Mouse (Mus musculus): Measurements from ENCODE around the gene Mafg. TPM values are rescaled to one million over a fixed set of nuclear protein-coding genes. Genes with fewer than 3 reads are reported as not detected.

Gene Mafg
- polyA plus RNA-seq, 1 experiment from 2014 or later = 39.9 TPM

- peak overlapping the region; percentile 84 for H3K4me3 ChIP-seq (replicated peaks; ENCODE audit: low read length)
- H3K36me3 ChIP-seq (ENCODE audit: control insufficient read depth, insufficient read depth) = peaks cover 6% of the 10 kb centered on the region; the same call in 1 of the 2 replicates
- 63% methylated on average over 4 of the region's 4 CpGs for WGBS
- peak overlapping the region; percentile 85 for H3K9ac ChIP-seq (replicated peaks; ENCODE audit: low read depth, low read length)
- H3K9me3 ChIP-seq (ENCODE audit: control insufficient read depth, low read length) = no peaks in the 10 kb centered on the region
- H3K4me1 ChIP-seq (replicated peaks; ENCODE audit: control insufficient read depth, insufficient read depth, low read length) = peaks cover 31% of the 10 kb centered on the region
- ATAC-seq = no peak
- H3K27me3 ChIP-seq (replicated peaks; ENCODE audit: control insufficient read depth, insufficient read depth, low read length) = no peaks in the 10 kb centered on the region
- peak overlapping the region; percentile 61 for H3K4me2 ChIP-seq (ENCODE audit: low read length)
- H3K27ac ChIP-seq (ENCODE audit: low read length) = no peak overlapping the region
Measured at GRCm38 (mm10) chr11:120631726-120632448, 1.5 kb downstream of the Mafg start.

GRCm38 (mm10) chr11:120630881-120631725, 2.3 kb downstream of the Mafg start:
- WGBS = 43% methylated on average over 7 of the region's 7 CpGs
- Histone ChIP-seq H3K4me3 (replicated peaks; ENCODE audit: low read length) (no peak overlapping the region), H3K27ac (ENCODE audit: low read length) (no peak overlapping the region), H3K9me3 (ENCODE audit: control insufficient read depth, low read length) (no peaks in the 10 kb centered on the region), H3K4me2 (ENCODE audit: low read length) (no peak overlapping the region), H3K36me3 (ENCODE audit: control insufficient read depth, insufficient read depth) (peaks cover 6% of the 10 kb centered on the region; the same call in 1 of the 2 replicates), H3K9ac (replicated peaks; ENCODE audit: low read depth, low read length) (no peak overlapping the region), H3K4me1 (replicated peaks; ENCODE audit: control insufficient read depth, insufficient read depth, low read length) (peaks cover 31% of the 10 kb centered on the region), H3K27me3 (replicated peaks; ENCODE audit: control insufficient read depth, insufficient read depth, low read length) (no peaks in the 10 kb centered on the region)
- no peak for ATAC-seq

DNA sequence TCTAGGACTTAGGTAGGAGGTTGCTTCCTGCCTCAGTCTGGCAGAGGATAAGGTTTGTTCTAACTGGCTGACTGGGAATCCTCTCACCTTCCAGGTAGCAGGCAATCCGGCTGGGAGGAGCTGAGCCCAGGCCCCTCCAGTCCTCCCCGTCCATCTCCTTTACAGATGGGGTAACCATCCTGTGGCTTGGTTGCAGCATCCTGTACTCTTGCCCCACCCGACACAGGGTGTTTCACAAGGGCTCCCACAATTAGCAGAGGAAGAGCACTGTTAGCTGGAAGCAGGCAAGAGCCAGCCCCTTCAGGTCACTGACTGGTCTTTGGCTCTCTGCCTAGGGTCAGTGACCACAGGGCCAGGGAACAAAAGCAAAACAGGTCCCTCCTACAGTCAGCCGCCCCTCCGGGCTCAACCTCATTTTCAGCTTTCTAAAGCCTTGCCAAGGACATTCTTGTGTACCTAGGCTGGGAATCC, 3.0 kb downstream of the Mafg start:
- H3K4me1 ChIP-seq (replicated peaks; ENCODE audit: control insufficient read depth, insufficient read depth, low read length) = peaks cover 32% of the 10 kb centered on the region
- H3K4me2 ChIP-seq (ENCODE audit: low read length) = no peak overlapping the region
- no peaks in the 10 kb centered on the region for H3K27me3 ChIP-seq (replicated peaks; ENCODE audit: control insufficient read depth, insufficient read depth, low read length)
- H3K9ac ChIP-seq (replicated peaks; ENCODE audit: low read depth, low read length) = 0 out of 2 replicates have a peak overlapping the region, but pooled peaks have one; percentile 2
- no peak for ATAC-seq
- H3K4me3 ChIP-seq (replicated peaks; ENCODE audit: low read length) = no peak overlapping the region
- H3K36me3 ChIP-seq (ENCODE audit: control insufficient read depth, insufficient read depth) = peaks cover 6% of the 10 kb centered on the region; the same call in 1 of the 2 replicates
- H3K9me3 ChIP-seq (ENCODE audit: control insufficient read depth, low read length) = no peaks in the 10 kb centered on the region
- 30% methylated on average over 5 of the region's 5 CpGs for WGBS
- no peak overlapping the region for H3K27ac ChIP-seq (ENCODE audit: low read length)

DNA sequence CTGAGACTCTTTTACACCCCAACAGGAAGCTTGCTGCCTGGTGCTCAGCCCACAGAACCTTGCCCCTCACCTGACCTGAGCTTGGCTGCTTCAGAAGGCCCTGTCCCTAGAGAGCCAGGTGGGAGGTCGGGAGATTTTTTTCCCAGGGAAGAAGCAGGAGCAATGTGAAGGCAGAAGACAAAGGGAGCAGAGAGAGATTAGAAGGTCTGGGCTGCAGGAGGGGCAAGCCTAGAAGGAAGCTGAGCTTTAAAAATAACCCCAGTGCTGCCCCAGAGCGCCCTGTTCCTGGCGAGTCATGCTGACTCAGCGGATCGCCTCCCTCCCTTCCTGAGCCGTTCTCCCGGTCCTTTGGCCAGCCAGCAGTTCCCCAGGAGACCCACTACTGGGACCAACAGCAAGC, 3.5 kb downstream of the Mafg start:
- Histone ChIP-seq H3K36me3 (ENCODE audit: control insufficient read depth, insufficient read depth) (peaks cover 6% of the 10 kb centered on the region; the same call in 1 of the 2 replicates), H3K9me3 (ENCODE audit: control insufficient read depth, low read length) (no peaks in the 10 kb centered on the region), H3K4me3 (replicated peaks; ENCODE audit: low read length) (no peak overlapping the region), H3K4me1 (replicated peaks; ENCODE audit: control insufficient read depth, insufficient read depth, low read length) (peaks cover 37% of the 10 kb centered on the region), H3K4me2 (ENCODE audit: low read length) (no peak overlapping the region), H3K9ac (replicated peaks; ENCODE audit: low read depth, low read length) (no peak overlapping the region), H3K27ac (ENCODE audit: low read length) (no peak overlapping the region), H3K27me3 (replicated peaks; ENCODE audit: control insufficient read depth, insufficient read depth, low read length) (no peaks in the 10 kb centered on the region)
- no peak for ATAC-seq
- 39% methylated on average over 7 of the region's 7 CpGs for WGBS

GRCm38 (mm10) chr11:120629341-120629730, 4.1 kb downstream of the Mafg start:
- WGBS = 64% methylated on average over 23 of the region's 23 CpGs
- ATAC-seq = no peak
- H3K36me3 ChIP-seq (ENCODE audit: control insufficient read depth, insufficient read depth) = peaks cover 6% of the 10 kb centered on the region; the same call in 1 of the 2 replicates
- no peak overlapping the region for H3K27ac ChIP-seq (ENCODE audit: low read length)
- no peak overlapping the region for H3K9ac ChIP-seq (replicated peaks; ENCODE audit: low read depth, low read length)
- no peak overlapping the region for H3K4me2 ChIP-seq (ENCODE audit: low read length)
- no peak overlapping the region for H3K4me3 ChIP-seq (replicated peaks; ENCODE audit: low read length)
- no peaks in the 10 kb centered on the region for H3K27me3 ChIP-seq (replicated peaks; ENCODE audit: control insufficient read depth, insufficient read depth, low read length)
- no peaks in the 10 kb centered on the region for H3K9me3 ChIP-seq (ENCODE audit: control insufficient read depth, low read length)
- H3K4me1 ChIP-seq (replicated peaks; ENCODE audit: control insufficient read depth, insufficient read depth, low read length) = peaks cover 37% of the 10 kb centered on the region

GRCm38 (mm10) chr11:120628601-120629340, 4.6 kb downstream of the Mafg start:
- Histone ChIP-seq H3K4me3 (replicated peaks; ENCODE audit: low read length) (no peak overlapping the region), H3K36me3 (ENCODE audit: control insufficient read depth, insufficient read depth) (peaks cover 6% of the 10 kb centered on the region; the same call in 1 of the 2 replicates), H3K4me1 (replicated peaks; ENCODE audit: control insufficient read depth, insufficient read depth, low read length) (peaks cover 39% of the 10 kb centered on the region), H3K9ac (replicated peaks; ENCODE audit: low read depth, low read length) (no peak overlapping the region), H3K9me3 (ENCODE audit: control insufficient read depth, low read length) (no peaks in the 10 kb centered on the region), H3K27me3 (replicated peaks; ENCODE audit: control insufficient read depth, insufficient read depth, low read length) (no peaks in the 10 kb centered on the region), H3K27ac (ENCODE audit: low read length) (no peak overlapping the region), H3K4me2 (ENCODE audit: low read length) (no peak overlapping the region)
- WGBS = 94% methylated on average over 23 of the region's 23 CpGs
- ATAC-seq = no peak

GRCm38 (mm10) chr11:120627468-120628300, 5.7 kb downstream of the Mafg start:
- Histone ChIP-seq H3K4me2 (ENCODE audit: low read length) (no peak overlapping the region), H3K9ac (replicated peaks; ENCODE audit: low read depth, low read length) (no peak overlapping the region), H3K36me3 (ENCODE audit: control insufficient read depth, insufficient read depth) (peaks cover 6% of the 10 kb centered on the region; the same call in 1 of the 2 replicates), H3K9me3 (ENCODE audit: control insufficient read depth, low read length) (no peaks in the 10 kb centered on the region), H3K27me3 (replicated peaks; ENCODE audit: control insufficient read depth, insufficient read depth, low read length) (no peaks in the 10 kb centered on the region), H3K27ac (ENCODE audit: low read length) (no peak overlapping the region), H3K4me3 (replicated peaks; ENCODE audit: low read length) (no peak overlapping the region), H3K4me1 (replicated peaks; ENCODE audit: control insufficient read depth, insufficient read depth, low read length) (peaks cover 41% of the 10 kb centered on the region)
- 88% methylated on average over 22 of the region's 22 CpGs for WGBS
- no peak for ATAC-seq

GRCm38 (mm10) chr11:120626785-120627467, 6.5 kb downstream of the Mafg start:
- Histone ChIP-seq H3K36me3 (ENCODE audit: control insufficient read depth, insufficient read depth) (peaks cover 6% of the 10 kb centered on the region; the same call in 1 of the 2 replicates), H3K9me3 (ENCODE audit: control insufficient read depth, low read length) (no peaks in the 10 kb centered on the region), H3K27me3 (replicated peaks; ENCODE audit: control insufficient read depth, insufficient read depth, low read length) (no peaks in the 10 kb centered on the region), H3K9ac (replicated peaks; ENCODE audit: low read depth, low read length) (no peak overlapping the region), H3K4me3 (replicated peaks; ENCODE audit: low read length) (no peak overlapping the region), H3K4me1 (replicated peaks; ENCODE audit: control insufficient read depth, insufficient read depth, low read length) (peaks cover 36% of the 10 kb centered on the region), H3K27ac (ENCODE audit: low read length) (no peak overlapping the region), H3K4me2 (ENCODE audit: low read length) (no peak overlapping the region)
- WGBS = 90% methylated on average over 11 of the region's 11 CpGs
- no peak for ATAC-seq

All from forebrain, embryonic 16.5 days (tissue).